27 mouse cellular contexts compared by ENCODE assay signal in the genomic region with DNA sequence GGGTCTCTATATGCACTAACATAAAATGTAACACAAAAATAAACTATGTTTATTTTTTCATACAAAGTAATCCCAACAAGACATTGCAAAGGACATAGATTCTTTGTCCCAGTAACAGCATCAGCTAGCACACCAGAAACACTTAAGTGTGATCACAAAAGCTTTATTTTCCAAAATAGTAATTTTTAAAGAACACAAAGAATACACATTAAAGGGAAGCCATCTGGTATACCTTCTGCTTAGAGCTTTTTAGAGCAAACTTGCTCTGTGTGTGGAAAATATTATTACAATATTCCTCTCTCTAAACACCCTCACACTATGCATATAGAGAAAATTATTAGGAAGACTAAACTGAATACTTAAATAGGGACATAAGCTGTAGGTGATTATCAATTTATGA.
"Had no signal": no experiment of that assay in that cellular context is flagged by ENCODE, and none has a peak within 500 bp of the region (broad histone marks: within the 10 kb centered on the region; RNA-seq: fewer than 3 reads in every experiment).

No protein-coding gene starts in this region.

- H3K36me3 ChIP-seq: heart, embryonic 13.5 days; heart, embryonic 15.5 days; hindbrain, embryonic 13.5 days; hindbrain, embryonic 15.5 days; kidney, embryonic 15.5 days; limb, embryonic 13.5 days; limb, embryonic 15.5 days; liver, embryonic 12.5 days had no signal

- H3K27me3 ChIP-seq: heart, embryonic 13.5 days; heart, embryonic 15.5 days; hindbrain, embryonic 13.5 days; hindbrain, embryonic 15.5 days; kidney, embryonic 15.5 days; limb, embryonic 13.5 days; limb, embryonic 15.5 days; liver, embryonic 12.5 days had no signal

- H3K4me3 ChIP-seq: heart, adult 2 months; heart, embryonic 13.5 days; heart, embryonic 15.5 days; hindbrain, embryonic 13.5 days; hindbrain, embryonic 15.5 days; kidney, embryonic 15.5 days; limb, embryonic 13.5 days; limb, embryonic 15.5 days; liver, embryonic 12.5 days had no signal

- H3K9me3 ChIP-seq: heart, embryonic 13.5 days; heart, embryonic 15.5 days; hindbrain, embryonic 13.5 days; hindbrain, embryonic 15.5 days; kidney, embryonic 15.5 days; limb, embryonic 13.5 days; limb, embryonic 15.5 days; liver, embryonic 12.5 days had no signal

- H3K9ac ChIP-seq: heart, embryonic 13.5 days; heart, embryonic 15.5 days; hindbrain, embryonic 13.5 days; hindbrain, embryonic 15.5 days; kidney, embryonic 15.5 days; limb, embryonic 13.5 days; limb, embryonic 15.5 days; liver, embryonic 12.5 days; liver, embryonic 14.5 days had no signal

- H3K27ac ChIP-seq: heart, adult 2 months; heart, embryonic 13.5 days; heart, embryonic 15.5 days; hindbrain, embryonic 13.5 days; hindbrain, embryonic 15.5 days; hindbrain, postnatal 0 days; kidney, embryonic 15.5 days; kidney, postnatal 0 days; limb, embryonic 13.5 days; limb, embryonic 15.5 days; liver, embryonic 12.5 days; liver, embryonic 14.5 days had no signal

- DNase-seq: gastrocnemius, postnatal 14 days; gastrocnemius, postnatal 36 days; heart, adult 11 months; heart, adult 2 months; heart, postnatal 14 days; heart, postnatal 36 days; kidney, adult 11 months; kidney, adult 2 months; kidney, adult 9 months; kidney, postnatal 14 days; kidney, postnatal 36 days; layer of hippocampus, adult 9-11 months; layer of hippocampus, postnatal 36 days; left cerebral cortex, postnatal 4 days had no signal

- H3K4me1 ChIP-seq: heart, embryonic 13.5 days; heart, embryonic 15.5 days; hindbrain, embryonic 13.5 days; hindbrain, embryonic 15.5 days; kidney, embryonic 15.5 days; limb, embryonic 13.5 days; limb, embryonic 15.5 days; liver, embryonic 12.5 days had no signal

- H3K4me2 ChIP-seq: heart, embryonic 11.5 days; heart, embryonic 13.5 days; heart, embryonic 15.5 days; hindbrain, embryonic 13.5 days; hindbrain, embryonic 15.5 days; kidney, embryonic 15.5 days; limb, embryonic 13.5 days; limb, embryonic 15.5 days; liver, embryonic 12.5 days had no signal

- ATAC-seq: hindbrain, postnatal 0 days; intestine, embryonic 16.5 days; liver, embryonic 12.5 days had no signal
